Mouse (Mus musculus): Measurements from ENCODE around the gene Ubald1. TPM values are rescaled to one million over a fixed set of nuclear protein-coding genes. Genes with fewer than 3 reads are reported as not detected.

Gene Ubald1
- total RNA-seq, 2 experiments from 2014 or later = 26.1 to 27.0 TPM

DNA sequence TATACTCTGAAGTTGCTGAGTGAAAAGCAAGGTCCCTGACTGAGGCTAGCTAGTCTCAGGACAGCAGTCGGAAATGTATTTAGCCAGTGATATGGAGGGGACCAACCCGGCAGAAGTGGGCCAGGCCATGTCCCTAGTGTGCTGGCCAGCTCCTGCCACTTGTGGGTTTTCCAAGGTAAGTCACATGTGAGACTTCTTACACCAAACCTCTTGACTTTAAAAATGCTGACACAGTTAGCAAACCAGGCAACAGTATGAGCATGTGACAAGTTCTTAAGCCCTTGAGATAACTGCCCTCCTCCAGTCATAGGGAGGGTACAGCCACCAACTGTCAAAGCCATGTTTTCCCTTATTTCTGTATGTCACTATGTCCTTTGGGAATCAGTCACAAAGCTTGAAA, 8.2 kb downstream of the Ubald1 start:
- DNase-seq = no peak

GRCm38 (mm10) chr16:4870490-4870889, 9.6 kb downstream of the Ubald1 start:
- no peak for DNase-seq

- DNase-seq = no peak
Observed at GRCm38 (mm10) chr16:4866101-4866695, 13.9 kb downstream of the Ubald1 start.

DNA sequence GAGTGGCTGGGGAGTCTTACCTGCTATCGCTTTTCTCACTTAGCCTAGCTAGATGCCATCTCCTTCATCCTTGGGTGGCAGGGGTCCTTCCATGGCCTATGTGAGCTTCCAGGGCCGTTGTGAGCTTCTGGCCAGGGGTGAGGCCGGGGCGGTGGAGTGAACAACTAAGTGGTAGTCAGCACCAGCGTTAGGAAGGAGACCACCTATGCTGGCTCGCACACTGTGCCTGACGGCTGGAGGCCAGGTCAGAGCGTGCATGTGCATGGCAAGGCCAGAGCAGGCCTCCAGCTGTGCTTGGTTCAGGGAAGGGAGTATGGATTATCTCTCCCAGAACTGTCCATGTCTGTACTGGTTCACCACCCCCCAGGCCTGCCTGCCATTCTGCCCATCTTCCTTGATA, 16.4 kb downstream of the Ubald1 start:
- no peak for DNase-seq

GRCm38 (mm10) chr16:4862863-4863483, 17.1 kb downstream of the Ubald1 start:
- peak; percentile 67 for DNase-seq

- no peak for DNase-seq
Observed at GRCm38 (mm10) chr16:4861392-4861791, 18.7 kb downstream of the Ubald1 start.

- DNase-seq = no peak
Observed at GRCm38 (mm10) chr16:4855046-4855650, 25.0 kb downstream of the Ubald1 start.

GRCm38 (mm10) chr16:4850938-4851628, 29.0 kb downstream of the Ubald1 start:
- DNase-seq = no peak

- peak; percentile 44 for DNase-seq
Observed at GRCm38 (mm10) chr16:4850361-4850760, 29.8 kb downstream of the Ubald1 start.

DNA sequence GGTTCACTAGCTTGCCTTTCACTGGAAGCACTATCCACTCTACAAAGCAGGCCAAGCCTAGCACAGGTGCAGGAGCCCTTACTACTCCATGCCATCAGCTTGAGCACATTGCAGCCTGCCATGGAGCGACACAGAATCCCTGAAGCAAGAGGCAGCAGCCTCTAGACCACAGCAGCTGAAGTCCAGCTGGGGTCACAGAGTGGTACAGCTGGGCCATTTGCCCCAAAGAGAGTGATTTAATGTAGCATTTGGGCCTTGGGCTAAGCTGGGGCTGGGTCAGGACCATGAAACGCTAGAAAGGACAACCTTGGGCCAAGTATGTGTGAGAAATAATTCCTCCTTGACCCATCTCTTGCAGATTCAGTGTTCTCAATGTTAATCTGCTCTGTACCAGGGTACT, 32.0 kb downstream of the Ubald1 start:
- DNase-seq = no peak

DNA sequence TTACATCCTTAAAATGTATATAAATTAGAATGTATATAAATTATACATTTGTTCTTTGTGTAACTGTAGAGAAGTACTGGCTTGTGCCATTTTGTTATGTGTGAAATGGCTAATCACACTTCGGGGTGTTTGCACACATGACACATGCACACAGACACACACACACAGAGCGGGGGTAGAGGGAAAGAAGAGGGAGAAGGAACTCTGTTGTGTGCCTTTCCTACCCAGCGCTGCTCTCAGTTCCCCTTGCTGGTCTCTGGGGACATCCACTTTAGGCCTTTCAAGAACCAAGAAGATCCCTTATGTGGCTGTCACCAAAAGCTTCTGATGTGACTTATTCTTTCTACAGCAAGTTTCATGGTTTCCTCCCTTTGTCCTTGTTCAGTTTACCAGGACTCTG, 33.1 kb downstream of the Ubald1 start:
- no peak for DNase-seq

- DNase-seq = no peak
Observed at GRCm38 (mm10) chr16:4840231-4840630, 39.9 kb downstream of the Ubald1 start.

GRCm38 (mm10) chr16:4839552-4839951, 40.6 kb downstream of the Ubald1 start:
- no peak for DNase-seq

DNA sequence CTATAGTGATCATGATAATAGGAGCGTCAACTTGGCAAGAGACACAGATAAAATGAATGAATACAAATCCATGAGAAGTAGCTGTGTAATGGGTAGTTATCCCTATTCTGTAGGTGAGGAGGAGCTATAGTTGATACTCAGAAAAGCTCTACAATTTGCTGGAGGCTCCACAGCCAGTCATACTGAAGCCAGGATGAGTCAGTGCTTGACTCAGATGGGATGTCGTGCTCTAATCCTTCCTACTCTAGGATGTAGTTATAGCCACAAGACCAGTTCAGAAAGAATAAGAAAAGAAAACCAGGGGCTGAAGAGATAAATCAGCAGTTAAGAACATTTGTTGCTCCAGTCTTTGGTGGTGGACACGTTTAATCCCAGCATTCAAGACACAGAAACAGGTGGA, 42.5 kb downstream of the Ubald1 start:
- no peak for DNase-seq

GRCm38 (mm10) chr16:4835191-4835590, 44.9 kb downstream of the Ubald1 start, which contains the start of gene 4930562C15Rik:
Gene 4930562C15Rik, plus strand, starts transcription at chr16:4835416.
- no peak for DNase-seq

DNA sequence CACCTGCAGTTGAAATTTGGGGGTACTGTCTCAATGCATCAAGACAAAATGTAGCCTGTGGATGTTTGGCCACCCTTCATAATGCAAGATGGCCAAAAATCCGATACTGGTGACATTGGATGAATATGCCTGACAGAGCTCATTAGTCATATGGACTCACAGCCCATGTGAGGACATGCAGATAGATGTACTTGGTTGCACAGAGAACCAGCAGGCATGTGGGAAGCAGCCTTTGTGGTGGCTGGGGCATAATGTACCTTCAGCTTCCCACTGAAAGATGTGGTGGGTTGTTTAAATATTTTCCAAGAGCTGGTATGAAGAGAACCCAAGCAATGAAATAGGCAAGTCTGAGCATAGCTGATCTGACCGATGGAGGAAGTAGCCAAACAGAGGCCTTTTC, 46.3 kb downstream of the Ubald1 start:
- DNase-seq = no peak

DNA sequence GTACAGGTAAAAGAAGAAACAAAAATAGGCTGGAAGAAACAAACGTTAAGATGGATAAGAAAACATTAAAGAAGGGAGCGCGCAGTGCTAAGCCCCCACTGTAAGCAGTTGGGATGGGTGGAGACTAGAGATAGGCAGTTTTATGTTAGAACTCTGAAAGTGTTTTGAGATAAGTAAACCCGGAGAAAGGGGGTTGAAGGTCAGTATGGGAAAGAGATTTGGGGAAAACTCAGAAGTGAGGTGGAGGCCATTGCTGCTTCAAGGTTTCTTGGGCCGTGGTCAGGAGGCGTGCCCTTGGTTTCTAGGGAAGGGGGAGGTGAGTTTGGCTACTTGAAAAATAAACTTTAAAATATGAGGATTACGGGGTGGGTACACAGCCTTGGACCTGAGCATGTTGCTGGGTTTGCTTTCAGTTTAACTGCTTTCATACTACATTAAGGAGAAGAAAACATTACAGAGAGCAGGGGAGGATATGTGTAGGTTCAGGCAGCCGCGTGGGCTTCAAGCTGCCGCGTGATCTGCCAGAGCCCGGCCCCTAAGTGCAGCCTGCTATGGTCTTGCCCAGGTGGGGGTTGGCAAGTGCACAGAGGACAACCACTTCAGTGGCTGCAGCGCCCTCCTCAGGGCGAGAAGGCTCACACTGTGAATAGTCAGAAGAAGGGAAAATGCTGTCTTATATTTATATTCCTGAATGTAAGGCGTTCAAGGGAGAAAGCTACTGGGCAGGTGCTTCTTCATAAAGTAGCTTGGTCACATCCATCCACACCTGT, 48.3 kb downstream of the Ubald1 start:
- DNase-seq = no peak

- no peak for DNase-seq
Observed at GRCm38 (mm10) chr16:4829271-4829900, 50.7 kb downstream of the Ubald1 start.

DNA sequence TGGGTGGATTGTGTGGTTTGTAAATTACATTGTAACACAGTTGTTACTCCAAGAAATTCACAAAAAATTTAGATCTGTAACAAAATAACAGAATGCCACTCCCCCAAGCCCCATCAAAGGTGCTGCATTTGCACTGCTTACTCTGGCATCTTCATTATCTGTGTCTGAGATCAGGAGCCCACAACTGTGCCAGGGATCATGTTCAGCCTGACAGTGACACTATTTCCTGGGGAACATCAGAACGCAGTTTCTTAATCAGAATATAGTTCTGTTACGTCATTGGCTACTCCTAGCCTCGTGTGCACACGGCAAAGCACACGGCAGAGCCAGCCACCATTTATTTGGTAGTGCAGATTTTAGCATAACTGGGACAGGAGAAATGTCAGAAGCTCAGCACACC, 52.5 kb downstream of the Ubald1 start:
- DNase-seq = no peak

Data from gastrocnemius, postnatal 25 days (tissue).